Mouse (Mus musculus) layer of hippocampus, postnatal 14 days (tissue): ENCODE results near the gene Ano6. TPM values are rescaled to one million over a fixed set of nuclear protein-coding genes. Genes with fewer than 3 reads are reported as not detected.
"Not testable (repeated sequence)": the region's sequence is repeated elsewhere in the genome, so short reads cannot be mapped to it uniquely, and the experiment has no call there.

ENCODE experiments used
- DNase-seq, 2 experiments: peaks; one replicate each; pipeline ENCODE4 v3.0.0; 2021 to 2022; ENCODE audit warnings: low spot score in 2 of 2, mixed read lengths in 1 of 2
- total RNA-seq, 2 experiments: library from RNA; stranded (reverse); gene quantifications; 2 replicates each; pipeline ENCODE4 v1.2.3; 2021

The Ano6 gene
- total RNA-seq, 2 experiments from 2014 or later: 22.5 to 29.5 TPM

GRCm38 (mm10) chr15:95823383-95824306, 33.0 kb downstream of the Ano6 start:
- no peak for DNase-seq

GRCm38 (mm10) chr15:95826516-95826915, 35.9 kb downstream of the Ano6 start:
- DNase-seq: no peak

DNA sequence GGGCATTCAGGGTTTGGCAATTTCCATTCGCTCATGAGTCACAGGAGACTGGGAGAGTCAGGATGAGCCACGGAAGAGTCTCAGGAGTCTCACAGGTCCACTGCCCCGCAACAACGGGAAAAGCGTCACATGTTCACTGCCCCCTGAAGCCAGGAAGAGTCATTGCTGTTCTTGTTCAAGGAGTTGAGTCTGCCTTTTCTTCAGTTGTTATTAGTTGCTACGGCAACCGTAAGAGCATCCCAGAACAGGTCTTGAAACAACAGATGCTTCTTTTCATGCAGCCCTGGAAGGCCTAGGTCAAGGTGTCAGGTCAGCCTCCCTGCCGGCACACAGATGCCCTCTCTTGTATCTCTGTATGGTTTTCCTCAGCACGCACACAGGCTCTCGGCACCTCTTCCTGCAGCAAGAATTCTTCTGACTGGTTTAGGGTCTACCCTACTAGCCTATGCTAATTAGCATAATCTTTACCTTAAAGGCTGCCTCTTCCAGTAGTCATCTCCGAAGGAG, 36.9 kb downstream of the Ano6 start:
- DNase-seq: no peak

GRCm38 (mm10) chr15:95828018-95828646, 37.5 kb downstream of the Ano6 start:
- DNase-seq: not testable (repeated sequence)

GRCm38 (mm10) chr15:95828647-95829254, 38.1 kb downstream of the Ano6 start:
- no peak for DNase-seq

- no peak for DNase-seq
These were observed 39.0 kb downstream of the Ano6 start for GRCm38 (mm10) chr15:95829553-95830205.

- no peak for DNase-seq
These were observed 39.5 kb downstream of the Ano6 start for GRCm38 (mm10) chr15:95830206-95830560.

DNA sequence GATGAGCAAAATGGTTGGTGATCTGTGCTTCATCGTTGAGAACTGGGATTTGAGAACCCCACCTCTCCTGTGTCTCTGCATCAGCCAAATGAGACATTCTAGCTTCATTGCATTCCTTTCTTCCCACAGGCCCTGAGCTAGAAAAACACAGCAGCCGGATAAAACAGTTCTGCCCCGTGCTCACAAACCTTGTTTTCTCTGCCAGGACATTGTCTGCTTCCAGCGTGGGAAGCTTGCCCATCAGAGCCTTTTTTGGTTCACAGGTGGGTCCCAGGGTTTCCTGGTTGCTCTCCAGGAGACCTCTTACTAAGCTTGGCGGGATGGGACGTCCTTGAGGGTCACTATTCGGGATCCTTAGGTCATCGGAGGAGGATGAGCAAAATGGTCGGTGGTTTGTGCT, 42.6 kb downstream of the Ano6 start:
- no peak for DNase-seq

GRCm38 (mm10) chr15:95836077-95836476, 45.4 kb downstream of the Ano6 start:
- no peak for DNase-seq

- no peak for DNase-seq
These were observed 46.2 kb downstream of the Ano6 start for GRCm38 (mm10) chr15:95836646-95837434.

DNA sequence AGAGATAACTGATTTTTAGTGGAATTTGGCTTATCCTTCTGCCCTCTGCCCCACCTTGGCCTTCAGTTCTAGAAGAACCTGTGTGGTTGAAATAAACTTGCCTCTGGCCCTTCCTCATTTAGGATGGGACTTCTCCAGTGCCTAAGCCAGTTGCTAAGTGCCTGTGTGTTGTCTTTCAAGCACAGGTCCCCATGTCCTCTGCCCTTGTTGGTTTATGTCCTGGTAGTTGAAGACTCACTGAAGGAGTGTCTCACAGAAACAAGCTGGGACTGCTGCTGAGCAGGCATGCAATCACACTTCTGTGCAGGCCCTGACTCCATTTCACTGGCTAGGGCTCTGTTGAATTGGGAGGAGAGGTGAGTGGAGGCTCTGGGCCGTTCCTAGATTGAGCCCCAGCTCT, 46.9 kb downstream of the Ano6 start:
- DNase-seq: no peak

- DNase-seq: no peak
These were observed 47.8 kb downstream of the Ano6 start for GRCm38 (mm10) chr15:95838171-95839020.

GRCm38 (mm10) chr15:95839789-95840188, 49.1 kb downstream of the Ano6 start:
- no peak for DNase-seq

- no peak for DNase-seq
These were observed 52.7 kb downstream of the Ano6 start for GRCm38 (mm10) chr15:95843183-95843949.

DNA sequence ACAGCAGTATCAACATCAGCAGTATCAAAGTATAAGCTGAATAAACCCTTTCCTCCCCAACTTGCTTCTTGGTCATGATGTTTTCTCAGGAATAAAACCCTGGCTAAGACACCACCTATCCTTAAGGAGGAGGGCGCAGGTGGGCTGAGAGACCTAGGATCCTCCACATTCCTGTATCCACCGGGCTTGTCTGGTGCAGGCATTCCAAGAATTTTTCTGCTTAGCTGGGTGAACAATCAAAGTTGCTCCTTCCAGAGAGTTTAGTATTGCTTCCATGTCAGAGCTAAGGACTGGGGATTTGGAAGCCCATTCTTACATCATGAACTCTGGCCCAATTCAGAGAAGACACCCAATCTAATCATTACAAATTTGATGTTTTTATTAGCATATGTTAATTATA, 53.8 kb downstream of the Ano6 start:
- no peak for DNase-seq

GRCm38 (mm10) chr15:95846102-95846501, 55.5 kb downstream of the Ano6 start:
- no peak for DNase-seq

- no peak for DNase-seq
These were observed 57.9 kb downstream of the Ano6 start for GRCm38 (mm10) chr15:95848493-95849064.
